Mouse (Mus musculus): ENCODE measurements around the gene Slc25a15. TPM values are rescaled to one million over a fixed set of nuclear protein-coding genes. Genes with fewer than 3 reads are reported as not detected.
A peak's percentile ranks its signal among the peaks of the same experiment; 100 is the strongest.

Gene Slc25a15
- polyA plus RNA-seq, 2 experiments, result 9.2 to 17.2 TPM

GRCm38 (mm10) chr8:22380934-22381333 lies 17.5 kb downstream of the Slc25a15 start:
- H3K36me3 ChIP-seq (ENCODE audit: control insufficient read depth, insufficient read depth, low read length), result peaks cover 50% of the 10 kb centered on the region
- H3K27ac ChIP-seq (replicated peaks; ENCODE audit: low read depth, low read length), result no peak overlapping the region
- no peak overlapping the region for H3K4me2 ChIP-seq (replicated peaks; ENCODE audit: low read depth, low read length, severe bottlenecking)
- ATAC-seq (ENCODE audit: low FRiP score, low read depth) (no peak), DNase-seq (ENCODE audit: low spot score) (no peak)
- H3K9ac ChIP-seq (ENCODE audit: low read depth, low read length, severe bottlenecking), result no peak overlapping the region
- no peak overlapping the region for H3K4me3 ChIP-seq (replicated peaks; ENCODE audit: low read length)
- 94% methylated on average over 11 of the region's 11 CpGs for WGBS
- no peak for TF ChIP-seq POLR2A (IDR thresholded peaks at IDR 0.05; ENCODE audit: borderline replicate concordance, extremely low read depth, insufficient read depth, insufficient read length)
- no peaks in the 10 kb centered on the region for H3K9me3 ChIP-seq (ENCODE audit: control insufficient read depth, low read length)
- H3K27me3 ChIP-seq (ENCODE audit: control insufficient read depth, insufficient read depth, low read length), result no peaks in the 10 kb centered on the region
- H3K4me1 ChIP-seq (ENCODE audit: control insufficient read depth, insufficient read depth, low read length), result no peaks in the 10 kb centered on the region

GRCm38 (mm10) chr8:22376903-22377302 lies 21.5 kb downstream of the Slc25a15 start:
- Histone ChIP-seq H3K36me3 (ENCODE audit: control insufficient read depth, insufficient read depth, low read length) (peaks cover 28% of the 10 kb centered on the region), H3K27ac (replicated peaks; ENCODE audit: low read depth, low read length) (no peak overlapping the region), H3K4me1 (ENCODE audit: control insufficient read depth, insufficient read depth, low read length) (no peaks in the 10 kb centered on the region), H3K9me3 (ENCODE audit: control insufficient read depth, low read length) (no peaks in the 10 kb centered on the region), H3K27me3 (ENCODE audit: control insufficient read depth, insufficient read depth, low read length) (no peaks in the 10 kb centered on the region), H3K4me2 (replicated peaks; ENCODE audit: low read depth, low read length, severe bottlenecking) (no peak overlapping the region), H3K4me3 (replicated peaks; ENCODE audit: low read length) (no peak overlapping the region), H3K9ac (ENCODE audit: low read depth, low read length, severe bottlenecking) (no peak overlapping the region)
- DNase-seq (ENCODE audit: low spot score) (peak; percentile 25), ATAC-seq (ENCODE audit: low FRiP score, low read depth) (peak; percentile 77)
- 49% methylated on average over 5 of the region's 5 CpGs for WGBS
- no peak for TF ChIP-seq POLR2A (IDR thresholded peaks at IDR 0.05; ENCODE audit: borderline replicate concordance, extremely low read depth, insufficient read depth, insufficient read length)

DNA sequence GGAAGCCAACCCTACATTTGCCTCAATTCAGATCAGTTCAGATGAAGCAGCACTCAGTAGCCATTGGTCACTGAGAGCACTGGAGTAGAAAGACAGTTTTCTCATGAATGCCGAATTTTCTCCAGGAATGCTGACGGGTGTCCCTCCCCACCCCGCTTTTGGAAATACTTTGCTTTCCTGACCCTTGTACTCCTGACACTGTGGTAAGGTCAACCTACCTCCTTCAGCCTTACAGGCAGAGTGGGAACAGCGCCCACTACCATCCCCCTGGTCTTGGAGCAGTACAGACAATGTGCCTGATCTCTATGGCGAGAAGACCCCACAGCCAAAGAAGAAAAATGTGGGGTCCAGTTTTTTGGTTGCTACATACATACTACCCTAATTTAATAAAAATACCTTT lies 22.1 kb downstream of the Slc25a15 start:
- DNase-seq (ENCODE audit: low spot score), result no peak
- H3K27ac ChIP-seq (replicated peaks; ENCODE audit: low read depth, low read length), result no peak overlapping the region
- no peaks in the 10 kb centered on the region for H3K27me3 ChIP-seq (ENCODE audit: control insufficient read depth, insufficient read depth, low read length)
- WGBS, result 88% methylated on average over 5 of the region's 5 CpGs
- H3K4me1 ChIP-seq (ENCODE audit: control insufficient read depth, insufficient read depth, low read length), result no peaks in the 10 kb centered on the region
- H3K4me3 ChIP-seq (replicated peaks; ENCODE audit: low read length), result no peak overlapping the region
- H3K4me2 ChIP-seq (replicated peaks; ENCODE audit: low read depth, low read length, severe bottlenecking), result no peak overlapping the region
- ATAC-seq (ENCODE audit: low FRiP score, low read depth), result no peak
- TF ChIP-seq POLR2A (IDR thresholded peaks at IDR 0.05; ENCODE audit: borderline replicate concordance, extremely low read depth, insufficient read depth, insufficient read length), result no peak
- no peaks in the 10 kb centered on the region for H3K9me3 ChIP-seq (ENCODE audit: control insufficient read depth, low read length)
- peaks cover 23% of the 10 kb centered on the region; the same call in 1 of the 2 replicates for H3K36me3 ChIP-seq (ENCODE audit: control insufficient read depth, insufficient read depth, low read length)
- no peak overlapping the region for H3K9ac ChIP-seq (ENCODE audit: low read depth, low read length, severe bottlenecking)

DNA sequence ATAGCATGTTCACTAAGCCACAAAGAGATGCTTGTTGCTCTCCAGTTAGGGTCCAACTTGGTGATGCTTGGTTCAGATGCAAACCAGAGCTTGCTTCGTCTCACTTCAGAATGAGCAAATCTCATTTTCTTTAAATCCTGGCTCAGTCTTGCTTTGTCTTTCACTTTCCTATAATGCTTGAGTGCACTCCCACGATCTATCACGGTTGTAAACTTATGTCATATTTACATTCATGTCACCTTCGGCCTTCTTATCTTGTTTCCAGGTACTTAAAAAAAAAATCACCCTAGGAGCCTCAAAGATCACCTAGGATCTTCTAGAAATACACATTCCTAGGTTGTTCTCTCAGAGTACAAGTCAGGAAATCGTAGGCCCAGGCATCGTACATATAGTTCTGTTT lies 38.5 kb downstream of the Slc25a15 start:
- WGBS, result 85% methylated on average over 6 of the region's 6 CpGs
- H3K36me3 ChIP-seq (ENCODE audit: control insufficient read depth, insufficient read depth, low read length), result no peaks in the 10 kb centered on the region
- TF ChIP-seq POLR2A (IDR thresholded peaks at IDR 0.05; ENCODE audit: borderline replicate concordance, extremely low read depth, insufficient read depth, insufficient read length), result no peak
- ATAC-seq (ENCODE audit: low FRiP score, low read depth) (no peak), DNase-seq (ENCODE audit: low spot score) (no peak)
- no peaks in the 10 kb centered on the region for H3K4me1 ChIP-seq (ENCODE audit: control insufficient read depth, insufficient read depth, low read length)
- H3K27ac ChIP-seq (replicated peaks; ENCODE audit: low read depth, low read length), result no peak overlapping the region
- no peak overlapping the region for H3K9ac ChIP-seq (ENCODE audit: low read depth, low read length, severe bottlenecking)
- no peak overlapping the region for H3K4me3 ChIP-seq (replicated peaks; ENCODE audit: low read length)
- H3K27me3 ChIP-seq (ENCODE audit: control insufficient read depth, insufficient read depth, low read length), result no peaks in the 10 kb centered on the region
- H3K9me3 ChIP-seq (ENCODE audit: control insufficient read depth, low read length), result no peaks in the 10 kb centered on the region
- H3K4me2 ChIP-seq (replicated peaks; ENCODE audit: low read depth, low read length, severe bottlenecking), result no peak overlapping the region

DNA sequence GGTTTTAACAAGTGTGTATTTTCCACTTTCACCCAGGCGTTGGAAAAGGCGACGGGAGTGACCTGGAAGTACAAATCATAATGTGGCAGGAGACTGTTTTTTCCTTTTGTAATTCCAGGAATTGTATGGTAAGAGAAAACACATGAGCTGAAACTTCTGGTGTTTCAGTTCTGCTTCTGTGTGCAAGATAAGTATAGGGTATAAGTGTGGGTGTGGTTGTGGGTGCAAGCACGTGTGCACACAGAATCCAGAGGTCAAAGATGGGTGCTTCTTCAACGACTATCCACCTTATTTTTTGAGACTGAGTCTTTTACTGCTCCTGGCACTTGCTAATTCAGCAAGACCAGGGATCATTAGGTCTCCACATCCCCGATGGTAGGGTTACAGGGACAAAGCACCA lies 39.0 kb downstream of the Slc25a15 start:
- Histone ChIP-seq H3K4me2 (replicated peaks; ENCODE audit: low read depth, low read length, severe bottlenecking) (no peak overlapping the region), H3K9me3 (ENCODE audit: control insufficient read depth, low read length) (no peaks in the 10 kb centered on the region), H3K4me1 (ENCODE audit: control insufficient read depth, insufficient read depth, low read length) (no peaks in the 10 kb centered on the region), H3K27me3 (ENCODE audit: control insufficient read depth, insufficient read depth, low read length) (no peaks in the 10 kb centered on the region), H3K36me3 (ENCODE audit: control insufficient read depth, insufficient read depth, low read length) (no peaks in the 10 kb centered on the region), H3K4me3 (replicated peaks; ENCODE audit: low read length) (no peak overlapping the region), H3K27ac (replicated peaks; ENCODE audit: low read depth, low read length) (no peak overlapping the region), H3K9ac (ENCODE audit: low read depth, low read length, severe bottlenecking) (no peak overlapping the region)
- TF ChIP-seq POLR2A (IDR thresholded peaks at IDR 0.05; ENCODE audit: borderline replicate concordance, extremely low read depth, insufficient read depth, insufficient read length), result no peak
- WGBS, result 78% methylated on average over 6 of the region's 6 CpGs
- DNase-seq (ENCODE audit: low spot score), result no peak
- ATAC-seq (ENCODE audit: low FRiP score, low read depth), result no peak

DNA sequence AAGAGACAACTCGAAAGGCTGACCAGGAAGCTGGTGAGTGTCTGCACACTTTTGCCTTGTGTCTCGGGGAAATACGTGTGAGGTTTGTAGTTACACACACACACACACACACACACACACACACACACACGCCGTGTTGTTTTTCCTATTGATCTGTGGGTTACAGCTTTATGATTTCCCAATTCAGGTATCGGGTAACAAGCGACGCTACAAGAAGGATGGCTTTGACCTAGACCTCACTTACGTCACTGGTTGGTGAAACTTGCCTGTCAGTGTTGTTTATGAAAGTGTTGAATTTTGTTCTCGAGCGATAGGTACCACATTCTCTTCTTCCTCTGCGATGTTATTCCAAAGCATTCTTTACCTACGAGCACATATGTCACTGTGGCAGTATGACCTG lies 63.0 kb downstream of the Slc25a15 start:
- Histone ChIP-seq H3K27ac (replicated peaks; ENCODE audit: low read depth, low read length) (no peak overlapping the region), H3K9ac (ENCODE audit: low read depth, low read length, severe bottlenecking) (no peak overlapping the region), H3K9me3 (ENCODE audit: control insufficient read depth, low read length) (no peaks in the 10 kb centered on the region), H3K27me3 (ENCODE audit: control insufficient read depth, insufficient read depth, low read length) (no peaks in the 10 kb centered on the region), H3K36me3 (ENCODE audit: control insufficient read depth, insufficient read depth, low read length) (no peaks in the 10 kb centered on the region), H3K4me2 (replicated peaks; ENCODE audit: low read depth, low read length, severe bottlenecking) (no peak overlapping the region), H3K4me3 (replicated peaks; ENCODE audit: low read length) (no peak overlapping the region), H3K4me1 (ENCODE audit: control insufficient read depth, insufficient read depth, low read length) (no peaks in the 10 kb centered on the region)
- TF ChIP-seq POLR2A (IDR thresholded peaks at IDR 0.05; ENCODE audit: borderline replicate concordance, extremely low read depth, insufficient read depth, insufficient read length), result no peak
- DNase-seq (ENCODE audit: low spot score) (no peak), ATAC-seq (ENCODE audit: low FRiP score, low read depth) (no peak)
- WGBS, result 83% methylated on average over 13 of the region's 13 CpGs

Other genes starting within 250 kb of the Slc25a15 start
- gene Nek3, start 232.2 kb downstream of the Slc25a15 start, polyA plus RNA-seq (2012; rRNA removed), result 4.3 and 6.1 TPM in 2 replicates
- 4.0 and 4.9 TPM in 2 replicates for gene Nek3, start 232.2 kb downstream of the Slc25a15 start, polyA plus RNA-seq (2014; fragmentation: Nextera tagmentation; extraction: Ambion mirVana)
- 30.6 and 36.7 TPM in 2 replicates for gene Ckap2, start 212.8 kb downstream of the Slc25a15 start, polyA plus RNA-seq (2012; rRNA removed)
- gene Ckap2, start 212.8 kb downstream of the Slc25a15 start, polyA plus RNA-seq (2014; fragmentation: Nextera tagmentation; extraction: Ambion mirVana), result 40.3 and 43.0 TPM in 2 replicates
- 18.1 and 21.6 TPM in 2 replicates for gene Vps36, start 205.8 kb downstream of the Slc25a15 start, polyA plus RNA-seq (2012; rRNA removed)
- 32.5 and 33.3 TPM in 2 replicates for gene Vps36, start 205.8 kb downstream of the Slc25a15 start, polyA plus RNA-seq (2014; fragmentation: Nextera tagmentation; extraction: Ambion mirVana)
- 10.6 and 11.0 TPM in 2 replicates for gene Thsd1, start 171.3 kb downstream of the Slc25a15 start, polyA plus RNA-seq (2012; rRNA removed)
- gene Thsd1, start 171.3 kb downstream of the Slc25a15 start, polyA plus RNA-seq (2014; fragmentation: Nextera tagmentation; extraction: Ambion mirVana), result 12.9 and 13.8 TPM in 2 replicates
- gene Tpte, start 115.2 kb downstream of the Slc25a15 start, polyA plus RNA-seq (2012; rRNA removed), result not detected in 2 replicates
- gene Tpte, start 115.2 kb downstream of the Slc25a15 start, polyA plus RNA-seq (2014; fragmentation: Nextera tagmentation; extraction: Ambion mirVana), result 0.07 TPM in 1 of 2 replicates, not detected in the other
- gene Mrps31, start 12.8 kb upstream of the Slc25a15 start, polyA plus RNA-seq (2012; rRNA removed), result 14.5 and 20.1 TPM in 2 replicates
- 35.0 and 35.4 TPM in 2 replicates for gene Mrps31, start 12.8 kb upstream of the Slc25a15 start, polyA plus RNA-seq (2014; fragmentation: Nextera tagmentation; extraction: Ambion mirVana)

All from limb, embryonic 14.5 days (tissue).